Mouse (Mus musculus): ENCODE results near the gene Asf1b.

The Asf1b gene

GRCm38 (mm10) chr8:83955106-83955957 lies at the start of gene Asf1b, which contains the start of gene Gm10644:
Gene Asf1b, plus strand, starts transcription at chr8:83955507.
Gene Gm10644, minus strand, starts transcription at chr8:83955205.
- peak; percentile 93 for DNase-seq

DNA sequence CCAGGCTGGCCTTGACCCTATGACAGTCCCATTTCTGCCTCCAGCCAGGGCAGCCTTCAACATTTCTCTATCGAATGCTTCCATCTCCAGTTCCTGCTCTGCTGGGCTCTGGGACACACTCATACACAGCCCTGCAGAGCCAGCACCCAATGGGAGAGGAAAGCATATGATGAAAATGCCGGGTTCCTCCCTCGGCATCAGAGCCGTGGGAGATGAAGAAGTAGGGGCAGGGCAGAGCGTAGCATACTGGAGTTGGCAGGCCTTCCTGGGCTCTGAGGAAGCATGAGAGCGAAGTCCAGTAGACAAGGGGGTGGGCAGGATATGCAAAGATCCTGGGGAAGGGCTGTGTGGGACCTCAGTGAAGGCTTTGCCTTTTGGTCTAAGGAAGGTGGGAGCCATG lies 46.7 kb upstream of the Asf1b start:
- no peak for DNase-seq

- no peak for DNase-seq
These were observed 46.0 kb upstream of the Asf1b start for GRCm38 (mm10) chr8:83909311-83909710.

DNA sequence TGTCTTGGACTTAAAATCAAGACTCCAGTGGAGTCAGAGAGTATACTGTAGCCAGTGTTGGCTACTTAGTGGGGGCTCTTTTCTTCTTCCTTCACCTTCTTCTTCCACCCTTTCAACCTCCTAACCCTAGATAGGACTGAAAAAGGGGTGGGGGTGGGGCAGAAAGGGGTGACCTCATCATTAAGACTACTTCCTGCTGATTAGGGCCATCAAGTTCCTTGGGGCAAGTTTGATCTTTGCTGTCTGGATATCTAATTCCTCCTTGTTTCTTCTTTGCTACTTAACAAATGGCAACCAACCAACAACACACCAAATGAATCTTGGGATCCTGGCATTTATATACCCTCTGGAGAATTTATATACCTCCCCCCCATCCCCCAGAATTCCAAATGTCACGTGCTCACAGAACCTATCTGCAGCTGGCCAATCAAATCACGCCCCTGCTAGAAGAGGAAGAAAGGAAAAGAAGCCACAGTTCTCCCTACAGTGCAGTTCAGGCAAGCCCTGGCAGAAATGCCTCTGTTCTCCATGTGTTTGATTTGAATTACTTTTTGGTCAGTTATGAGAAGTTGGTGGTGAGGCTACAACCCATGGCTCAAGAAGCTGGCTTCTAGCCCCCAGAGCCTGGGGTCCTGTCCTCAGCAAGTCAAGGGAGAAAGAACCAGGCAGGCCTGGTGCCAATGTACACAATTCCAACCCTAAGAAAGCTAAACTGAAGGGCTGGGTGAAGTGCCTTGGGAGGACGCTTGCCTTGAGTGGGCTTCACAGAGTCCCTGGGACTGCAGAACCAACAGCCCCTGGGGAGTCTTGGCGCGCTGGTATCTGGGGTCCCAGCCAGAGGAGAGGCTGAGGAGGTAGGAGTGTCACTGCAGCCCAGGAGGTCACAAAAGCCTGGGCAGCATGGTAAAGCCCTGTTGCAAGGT lies 43.2 kb upstream of the Asf1b start:
- DNase-seq = no peak

DNA sequence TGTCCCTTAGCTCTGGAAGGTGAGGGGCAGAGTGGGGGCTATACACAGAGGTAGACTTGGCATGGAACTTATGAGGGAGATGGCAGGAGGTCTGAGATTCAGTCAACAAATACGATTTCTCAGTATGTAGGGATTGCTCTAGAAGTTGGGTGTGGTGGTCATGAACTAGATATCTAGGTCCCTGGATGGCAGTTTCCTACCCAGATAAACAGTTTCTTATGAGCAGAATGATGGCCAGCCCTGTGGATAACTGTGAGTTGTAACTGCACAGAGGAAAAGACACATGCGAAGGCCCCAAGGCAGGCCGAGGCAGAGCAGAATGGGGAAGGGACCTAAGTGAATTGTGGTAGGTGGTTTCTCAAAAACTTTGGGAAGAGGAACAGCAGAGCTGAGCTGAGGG lies 41.1 kb upstream of the Asf1b start:
- no peak for DNase-seq

- no peak for DNase-seq
These were observed 40.4 kb upstream of the Asf1b start for GRCm38 (mm10) chr8:83914860-83915259.

GRCm38 (mm10) chr8:83916015-83916414 lies 39.3 kb upstream of the Asf1b start:
- DNase-seq = no peak

DNA sequence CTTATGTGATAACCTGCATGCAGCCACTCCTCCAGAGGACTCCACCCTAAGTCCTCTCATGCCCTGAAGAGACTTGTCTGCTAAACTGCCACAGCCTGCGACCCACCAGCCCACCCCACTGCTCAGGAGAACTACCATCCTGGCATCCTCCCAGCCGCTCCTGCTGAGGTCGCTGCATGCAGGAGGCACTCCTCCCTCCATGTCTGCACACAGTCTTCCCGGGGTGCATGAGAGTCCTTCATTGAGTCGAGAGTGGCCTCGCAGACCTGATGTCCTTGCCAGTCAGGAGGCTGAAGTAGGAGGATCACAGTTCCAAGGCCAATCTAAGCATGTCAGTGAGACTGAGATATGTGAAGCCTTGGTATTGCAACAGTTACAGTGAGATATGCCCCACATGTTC lies 37.7 kb upstream of the Asf1b start:
- no peak for DNase-seq

GRCm38 (mm10) chr8:83921558-83921957 lies 33.7 kb upstream of the Asf1b start:
- peak in 1 of 2 experiments; percentile 70 for DNase-seq

DNA sequence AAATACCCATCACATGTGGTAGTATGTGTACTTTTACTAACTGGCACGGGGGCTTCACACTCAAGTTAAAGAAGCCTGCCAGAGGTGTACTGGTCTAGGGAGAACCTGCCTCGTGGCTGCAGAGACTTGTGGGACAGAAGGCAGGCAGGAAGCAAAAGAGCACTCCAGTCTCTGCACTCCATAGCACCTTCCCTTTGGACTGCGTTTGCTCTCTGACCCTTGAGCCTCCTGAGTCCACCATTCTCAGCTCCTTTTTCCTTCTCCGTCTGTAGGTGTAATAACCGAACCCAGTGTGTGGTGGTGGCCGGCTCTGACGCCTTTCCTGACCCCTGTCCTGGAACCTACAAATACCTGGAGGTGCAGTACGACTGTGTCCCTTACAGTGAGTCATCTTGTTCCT lies 32.6 kb upstream of the Asf1b start:
- DNase-seq = no peak

GRCm38 (mm10) chr8:83924585-83924984 lies 30.7 kb upstream of the Asf1b start:
- DNase-seq = no peak

DNA sequence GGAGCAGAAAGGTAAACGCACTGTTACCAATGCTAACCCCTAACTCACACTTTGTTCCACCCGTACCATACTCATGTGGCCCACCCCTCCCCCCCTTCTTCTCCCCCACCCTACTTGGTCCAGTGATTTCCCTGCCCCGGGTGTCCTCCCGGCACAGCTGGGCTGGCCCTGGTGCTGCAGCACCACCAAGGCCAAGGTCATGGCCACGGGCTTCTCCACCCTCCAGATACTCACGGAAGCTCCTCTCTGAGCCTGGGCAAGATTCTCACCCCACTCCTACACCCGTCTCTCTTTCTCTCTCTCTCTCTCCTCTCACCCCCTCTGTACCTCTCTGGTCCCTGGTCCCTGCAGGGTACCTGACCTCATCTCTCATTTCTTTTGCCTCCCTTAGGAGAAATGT lies 29.0 kb upstream of the Asf1b start:
- no peak for DNase-seq

GRCm38 (mm10) chr8:83934222-83934621 lies 21.1 kb upstream of the Asf1b start:
- no peak for DNase-seq

- DNase-seq = no peak
These were observed 20.3 kb upstream of the Asf1b start for GRCm38 (mm10) chr8:83934994-83935393.

DNA sequence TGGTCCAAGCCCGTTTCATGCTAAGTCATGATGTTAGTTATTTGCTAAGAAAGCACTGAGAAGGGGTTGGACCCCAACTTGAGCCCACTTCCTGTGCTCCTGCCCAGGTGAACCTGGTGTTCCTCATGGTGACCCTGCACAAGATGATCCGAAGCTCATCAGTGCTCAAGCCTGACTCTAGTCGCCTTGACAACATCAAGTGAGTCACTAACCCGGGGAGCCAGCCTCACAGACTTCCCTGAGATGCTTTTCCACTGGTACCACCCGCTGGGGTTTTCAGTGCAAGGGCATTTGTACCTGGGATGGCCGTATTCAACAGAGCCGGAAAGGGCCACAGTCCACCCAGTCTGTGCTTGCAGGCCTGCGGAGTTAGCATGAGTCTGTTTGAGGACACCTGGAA lies 19.9 kb upstream of the Asf1b start:
- DNase-seq = no peak

- no peak for DNase-seq
These were observed 17.7 kb upstream of the Asf1b start for GRCm38 (mm10) chr8:83937645-83938044.

DNA sequence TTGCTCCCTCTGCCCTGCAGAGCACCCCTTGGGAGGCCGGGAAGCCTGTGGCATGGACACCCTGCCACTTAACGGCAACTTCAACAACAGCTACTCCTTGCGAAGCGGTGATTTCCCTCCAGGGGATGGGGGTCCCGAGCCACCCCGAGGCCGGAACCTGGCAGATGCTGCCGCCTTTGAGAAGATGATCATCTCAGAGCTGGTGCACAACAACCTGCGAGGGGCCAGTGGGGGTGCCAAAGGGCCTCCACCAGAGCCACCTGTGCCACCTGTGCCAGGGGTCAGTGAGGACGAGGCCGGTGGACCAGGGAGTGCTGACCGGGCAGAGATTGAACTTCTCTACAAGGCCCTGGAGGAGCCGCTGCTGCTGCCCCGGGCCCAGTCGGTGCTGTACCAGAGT lies 17.0 kb upstream of the Asf1b start:
- no peak for DNase-seq

- DNase-seq = no peak
These were observed 14.1 kb upstream of the Asf1b start for GRCm38 (mm10) chr8:83941066-83941677.

DNA sequence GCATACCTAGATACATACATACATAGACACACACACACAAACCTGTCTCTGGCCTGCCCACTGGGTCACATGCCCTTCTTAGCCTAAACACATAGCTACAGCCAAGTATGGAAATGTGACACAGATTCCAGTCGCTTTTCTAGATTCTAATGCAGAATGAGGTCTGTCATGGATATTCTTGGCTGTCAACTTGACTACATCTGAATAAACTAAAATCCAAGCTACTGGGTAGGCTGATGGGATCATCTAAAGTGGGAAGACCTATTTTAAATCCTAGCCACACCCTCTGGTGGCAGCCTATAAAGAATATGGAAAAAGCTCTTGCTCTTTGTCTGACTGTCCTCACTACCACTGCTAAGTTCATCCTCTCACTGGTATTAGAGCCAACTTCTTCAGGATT lies 12.9 kb upstream of the Asf1b start:
- no peak for DNase-seq

GRCm38 (mm10) chr8:83945540-83945939 lies 9.8 kb upstream of the Asf1b start:
- no peak for DNase-seq

DNA sequence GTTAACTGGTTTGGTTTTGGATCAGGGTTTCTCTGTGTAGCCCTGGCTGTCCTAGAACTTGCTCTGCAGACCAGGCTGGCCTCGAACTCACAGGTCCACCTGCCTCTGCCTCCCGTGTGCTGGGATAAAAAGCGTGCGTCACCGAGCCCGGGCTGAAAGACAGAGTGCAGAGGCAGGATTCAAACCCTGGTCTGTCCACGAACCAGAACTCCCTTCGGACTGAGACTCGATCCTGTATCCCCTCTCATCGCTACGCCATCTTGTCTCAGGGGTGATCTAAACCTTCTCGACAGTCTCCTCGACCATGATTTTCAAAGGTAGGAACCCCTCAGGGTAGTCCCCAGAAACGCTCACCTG lies 580 bp upstream of the Asf1b start:
- DNase-seq = no peak

- no peak for DNase-seq
These were observed 581 bp downstream of the Asf1b start for GRCm38 (mm10) chr8:83955958-83956218.

DNA sequence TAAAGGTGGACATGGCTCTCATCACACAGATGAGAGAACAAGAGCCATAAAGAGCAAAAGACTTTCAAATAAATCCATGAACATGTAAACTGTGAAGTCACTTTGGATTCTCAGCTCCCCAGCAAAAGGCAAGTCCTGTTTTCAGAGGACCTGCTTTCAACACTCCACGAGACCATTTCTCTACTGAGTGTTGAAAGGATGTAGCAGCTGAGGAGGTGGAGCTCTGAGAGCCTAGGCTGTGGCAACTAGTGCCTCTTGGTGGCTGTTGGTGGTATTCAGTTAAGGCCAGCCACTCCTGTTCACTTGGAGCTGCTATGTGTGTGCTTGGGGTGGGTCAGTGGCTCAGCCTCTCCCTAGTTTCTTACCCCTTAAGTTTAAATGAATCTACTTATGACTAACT lies 1.5 kb downstream of the Asf1b start:
- DNase-seq = peak in 1 of 2 experiments; percentile 17
